Mouse (Mus musculus) stomach, postnatal 0 days (tissue): ENCODE results near the gene Gm17304.

Experiments used
- CTCF ChIP-seq: IDR thresholded peaks from 2 replicates; pipeline ENCODE4 v1.5.1; 2016; ENCODE audit warnings: antibody characterized with exemption, low read depth, mild to moderate bottlenecking, moderate library complexity
- EP300 ChIP-seq: optimal IDR thresholded peaks from 2 replicates; pipeline ENCODE3; 2016; ENCODE audit warnings: antibody characterized with exemption

DNA sequence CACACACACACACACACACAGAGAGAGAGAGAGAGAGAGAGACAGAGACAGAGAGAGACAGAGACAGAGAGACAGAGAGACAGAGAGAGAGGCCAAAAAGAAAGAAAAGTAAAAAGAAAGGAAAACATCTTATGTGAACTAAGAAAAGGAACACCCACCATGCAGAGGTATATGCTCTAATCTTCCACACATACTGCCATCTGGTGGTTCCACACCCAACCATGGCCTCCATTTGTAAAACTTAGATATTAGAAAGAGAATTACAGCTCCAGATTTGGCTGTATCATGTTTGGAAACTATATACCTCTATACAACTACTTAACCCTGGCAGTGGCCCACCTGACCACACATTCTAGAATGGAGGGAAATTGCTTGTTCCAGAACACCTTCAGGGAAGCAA is 14.5 kb upstream of the Gm17304 start:
- peak; percentile 35; the same call in 1 of the 2 replicates for TF ChIP-seq CTCF
- no peak for TF ChIP-seq EP300
